Mouse (Mus musculus) CH12.LX (cell line): ENCODE measurements at regions not wholly inside any gene's neighbourhood (a gene's known extent, or its start where the extent isn't known, plus 50 kb on each side); places are given as distances from the start of the nearest gene placed in this dataset.

Source experiments
- CTCF ChIP-seq, 2 experiments: IDR thresholded peaks in 1 of 2; conservative IDR thresholded peaks in 1 of 2; 2 replicates each; pipeline ENCODE4 v1.5.1; 2011 to 2012; ENCODE audit warnings: low read depth in 2 of 2, low read length in 2 of 2, improper control_type of control experiment in 1 of 2, inconsistent platforms in 1 of 2, mild to moderate bottlenecking in 1 of 2, moderate library complexity in 1 of 2
- EP300 ChIP-seq: IDR thresholded peaks from 2 replicates; pipeline ENCODE4 v1.6.1; 2011; ENCODE audit warnings: low read length, improper control_type of control experiment
- JUND ChIP-seq: conservative IDR thresholded peaks from 2 replicates; pipeline ENCODE4 v1.6.1; 2011; ENCODE audit warnings: low read depth, low read length, improper control_type of control experiment
- KAT2A ChIP-seq: IDR thresholded peaks from 2 replicates; pipeline ENCODE4 v1.6.1; 2012; ENCODE audit warnings: low read length, improper control_type of control experiment, inconsistent platforms; ENCODE audit not compliant: insufficient replicate concordance
- MEF2A ChIP-seq: IDR thresholded peaks from 2 replicates; pipeline ENCODE4 v1.6.1; 2014; ENCODE audit warnings: low read depth, mild to moderate bottlenecking, inconsistent platforms, low read length, improper control_type of control experiment, borderline replicate concordance
- RAD21 ChIP-seq: IDR thresholded peaks from 2 replicates; pipeline ENCODE4 v1.6.1; 2011; ENCODE audit warnings: low read depth, mild to moderate bottlenecking, low read length, improper control_type of control experiment, moderate library complexity
- TCF12 ChIP-seq: IDR thresholded peaks from 2 replicates; pipeline ENCODE4 v1.6.1; 2014; ENCODE audit warnings: low read depth, mild to moderate bottlenecking, inconsistent platforms, low read length, improper control_type of control experiment

GRCm38 (mm10) chr13:111948395-111948794, 139.6 kb upstream of the Map3k1 start:
- no peak for TF ChIP-seq RAD21
- TF ChIP-seq EP300 = no peak
- no peak for TF ChIP-seq CTCF (conservative IDR thresholded peaks at IDR 0.05 in 1 of 2, IDR thresholded peaks at IDR 0.05 in 1 of 2; ENCODE audit: low read depth in 2 of 2, low read length in 2 of 2)
- no peak for TF ChIP-seq TCF12
- no peak for TF ChIP-seq JUND
- no peak for TF ChIP-seq MEF2A
- no peak for TF ChIP-seq KAT2A
